Mouse (Mus musculus) liver, embryonic 18 days (tissue): ENCODE measurements around the gene Dbf4. TPM values are rescaled to one million over a fixed set of nuclear protein-coding genes. Genes with fewer than 3 reads are reported as not detected.

Experiments
- polyA plus RNA-seq: library from polyadenylated mRNA; depleted of rRNA; stranded (reverse); fragments of >200 nt; gene quantifications from 2 replicates; pipeline ENCODE4 v1.2.3, GENCODE M21; 2012; rRNA removed

Dbf4 gene
- 12.9 and 14.0 TPM in 2 replicates for polyA plus RNA-seq

DNA sequence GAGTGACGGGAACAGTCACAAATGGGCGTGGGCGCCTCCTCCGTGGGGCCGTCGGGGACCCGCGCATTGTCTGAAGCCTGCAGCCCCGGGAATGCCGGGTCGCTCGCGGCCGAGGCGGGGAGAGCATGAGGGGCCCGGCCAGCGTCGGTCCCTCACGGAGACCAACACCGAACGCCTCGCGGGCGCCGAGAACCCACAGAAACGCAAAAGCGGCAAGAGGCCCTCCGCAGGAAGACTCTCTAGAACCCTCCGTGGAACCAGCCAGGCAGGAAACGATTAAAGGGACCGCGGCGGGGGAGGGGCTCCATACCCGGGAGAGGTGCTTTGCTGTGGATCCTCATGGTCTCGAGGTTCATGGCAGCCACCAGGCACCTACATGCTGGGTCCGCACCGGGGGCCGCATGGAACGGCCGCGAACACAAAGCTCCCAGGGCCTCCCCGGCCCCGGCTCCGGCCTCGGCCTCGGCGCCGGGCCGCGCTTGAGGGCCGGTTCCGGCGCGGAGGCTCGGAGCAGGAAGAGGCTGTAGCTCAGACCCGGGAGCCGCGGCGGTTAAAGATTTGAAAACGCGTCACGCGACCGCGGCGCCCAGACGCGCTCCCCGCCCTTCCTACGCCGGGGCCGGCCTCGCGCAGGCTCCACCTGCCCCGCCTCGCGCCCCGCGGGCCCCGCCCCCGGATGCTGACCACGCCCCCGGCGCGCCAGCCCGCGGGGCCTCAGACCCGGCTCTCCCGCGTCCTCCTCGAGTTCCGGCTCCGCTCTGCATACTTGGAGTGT lies at the start of gene Dbf4, which contains the start of gene Slc25a40:
Gene Dbf4, minus strand, starts transcription at position 560 of the 775 bp plus-strand sequence.
Gene Slc25a40, plus strand, starts transcription at position 694 of the 775 bp plus-strand sequence.

DNA sequence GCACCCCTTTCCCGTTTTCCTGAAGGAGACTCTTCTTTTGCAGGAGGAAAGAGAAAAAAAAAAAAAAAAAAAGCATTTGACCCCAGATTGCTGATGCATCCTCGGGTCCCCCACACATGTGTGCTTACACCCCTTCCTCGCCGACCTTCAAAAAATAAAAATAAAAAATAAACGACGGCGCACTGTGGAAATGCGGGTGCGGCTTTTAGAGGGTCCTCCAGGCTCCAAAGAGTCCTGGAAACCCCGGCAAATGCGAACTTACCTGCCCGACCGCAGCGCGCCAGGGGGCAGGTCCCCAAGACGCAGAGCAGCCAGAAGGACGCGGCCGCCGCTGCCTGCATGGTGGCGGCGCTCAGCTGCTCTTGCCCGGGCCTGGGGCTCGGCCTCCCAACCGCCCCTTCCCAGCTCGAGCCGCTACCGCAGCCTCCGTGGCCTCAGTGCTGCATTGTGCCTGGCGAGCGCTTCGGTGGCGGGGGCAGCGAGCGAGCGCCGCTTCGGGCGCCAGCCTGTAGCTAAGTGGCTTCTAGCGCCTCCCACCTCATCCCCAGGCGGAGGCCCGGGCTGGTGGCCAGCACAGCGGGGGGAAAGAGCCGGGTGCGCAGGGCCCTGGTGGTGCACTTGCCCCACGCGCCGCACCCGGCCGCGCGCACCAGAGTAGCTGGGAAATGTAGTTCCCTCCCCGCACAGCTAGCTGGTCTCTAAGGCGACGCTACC lies 54.7 kb downstream of the Dbf4 start, which contains the start of gene Adam22:
Gene Adam22, minus strand, starts transcription at position 547 of the 714 bp plus-strand sequence.

Other genes with a start within 250 kb of the Dbf4 start
- gene Adam22, start 54.6 kb downstream of the Dbf4 start, polyA plus RNA-seq: 0.07 TPM in 2 replicates
- 2.3 and 2.9 TPM in 2 replicates for gene Slc25a40, start 134 bp upstream of the Dbf4 start, polyA plus RNA-seq
- gene Rundc3b, start 200.2 kb upstream of the Dbf4 start, polyA plus RNA-seq: 0.09 and 0.13 TPM in 2 replicates
- gene Abcb1a, start 237.4 kb upstream of the Dbf4 start, polyA plus RNA-seq: 1.4 and 1.7 TPM in 2 replicates